Mouse (Mus musculus): Measurements from ENCODE around the gene Pdzd8. TPM values are rescaled to one million over a fixed set of nuclear protein-coding genes. Genes with fewer than 3 reads are reported as not detected.

Pdzd8 gene
- polyA plus RNA-seq, 1 experiment from 2014 or later: 15.0 TPM

- ATAC-seq (ENCODE audit: low FRiP score, low TSS enrichment): no peak
- H3K9me3 ChIP-seq (ENCODE audit: control insufficient read depth, low read length): no peaks in the 10 kb centered on the region
- H3K4me2 ChIP-seq (ENCODE audit: low read length): no peak overlapping the region
- no peaks in the 10 kb centered on the region for H3K27me3 ChIP-seq (ENCODE audit: control insufficient read depth, insufficient read depth, low read length)
- no peak for DNase-seq
- WGBS: 83% methylated on average over 7 of the region's 7 CpGs
- no peak overlapping the region for H3K27ac ChIP-seq (replicated peaks; ENCODE audit: low read depth, low read length)
- H3K4me1 ChIP-seq (ENCODE audit: control insufficient read depth, insufficient read depth, low read length): no peaks in the 10 kb centered on the region
- no peak overlapping the region for H3K9ac ChIP-seq (replicated peaks; ENCODE audit: low read length)
- no peak overlapping the region for H3K4me3 ChIP-seq (replicated peaks; ENCODE audit: low read depth, low read length)
- H3K36me3 ChIP-seq (ENCODE audit: control insufficient read depth, insufficient read depth, low read length): no peaks in the 10 kb centered on the region
Observed at GRCm38 (mm10) chr19:59276354-59276753, 69.2 kb downstream of the Pdzd8 start.

DNA sequence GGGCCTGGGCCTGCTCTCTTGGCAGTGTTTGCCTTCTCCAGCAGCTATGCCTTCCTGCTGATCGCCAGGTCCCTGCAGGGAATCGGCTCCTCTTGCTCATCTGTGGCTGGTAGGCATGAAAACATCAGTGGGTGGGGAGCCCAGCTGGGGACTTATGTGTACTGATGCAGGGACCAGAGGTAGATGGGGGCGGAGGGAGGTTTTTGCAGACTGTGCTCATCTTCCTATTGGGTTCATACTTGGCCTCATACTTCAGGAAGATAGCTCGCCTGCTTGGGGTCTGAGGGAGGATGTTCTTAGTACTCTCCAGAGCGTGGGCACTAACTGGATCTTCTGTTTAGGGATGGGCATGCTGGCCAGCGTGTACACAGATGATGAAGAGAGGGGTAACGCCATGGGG is 72.4 kb downstream of the Pdzd8 start:
- Histone ChIP-seq H3K36me3 (ENCODE audit: control insufficient read depth, insufficient read depth, low read length) (no peaks in the 10 kb centered on the region), H3K27ac (replicated peaks; ENCODE audit: low read depth, low read length) (no peak overlapping the region), H3K4me3 (replicated peaks; ENCODE audit: low read depth, low read length) (no peak overlapping the region), H3K9ac (replicated peaks; ENCODE audit: low read length) (no peak overlapping the region), H3K27me3 (ENCODE audit: control insufficient read depth, insufficient read depth, low read length) (no peaks in the 10 kb centered on the region), H3K9me3 (ENCODE audit: control insufficient read depth, low read length) (no peaks in the 10 kb centered on the region), H3K4me2 (ENCODE audit: low read length) (no peak overlapping the region), H3K4me1 (ENCODE audit: control insufficient read depth, insufficient read depth, low read length) (no peaks in the 10 kb centered on the region)
- 86% methylated on average over 7 of the region's 7 CpGs for WGBS
- DNase-seq (no peak), ATAC-seq (ENCODE audit: low FRiP score, low TSS enrichment) (no peak)

DNA sequence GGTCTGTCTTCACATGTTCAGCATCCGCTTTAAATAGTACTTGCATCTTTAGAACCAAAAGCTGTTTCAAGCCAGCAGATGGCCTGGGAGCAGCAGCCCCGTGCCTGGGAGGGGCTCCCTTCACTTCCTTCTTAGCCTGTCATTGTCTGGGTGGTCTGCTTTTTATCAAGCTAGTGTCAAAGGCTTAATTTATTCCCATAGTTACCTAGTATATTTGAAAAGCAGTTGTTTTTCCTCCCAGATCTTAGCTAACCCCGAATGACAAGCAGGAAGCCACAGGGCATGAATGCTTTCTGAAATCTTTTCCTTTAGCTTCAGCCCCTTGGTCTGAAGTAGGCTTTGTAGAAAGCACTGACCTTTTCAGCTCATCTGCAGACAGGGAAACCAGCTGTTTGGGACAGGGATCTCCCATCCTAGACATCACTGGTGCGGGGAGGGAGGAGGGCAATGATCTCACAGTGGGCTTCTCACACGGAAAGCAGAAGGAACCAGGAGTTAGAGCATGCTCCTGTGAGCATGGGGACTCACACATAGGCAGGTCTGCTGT is 78.1 kb downstream of the Pdzd8 start:
- WGBS: 2% methylated on average over 5 of the region's 5 CpGs
- Histone ChIP-seq H3K27me3 (ENCODE audit: control insufficient read depth, insufficient read depth, low read length) (peaks cover 11% of the 10 kb centered on the region; the same call in 1 of the 2 replicates), H3K36me3 (ENCODE audit: control insufficient read depth, insufficient read depth, low read length) (no peaks in the 10 kb centered on the region), H3K4me2 (ENCODE audit: low read length) (no peak overlapping the region), H3K9ac (replicated peaks; ENCODE audit: low read length) (no peak overlapping the region), H3K9me3 (ENCODE audit: control insufficient read depth, low read length) (no peaks in the 10 kb centered on the region), H3K4me1 (ENCODE audit: control insufficient read depth, insufficient read depth, low read length) (0 out of 2 replicates have a peak, but pooled peaks cover 11% of the 10 kb centered on the region), H3K4me3 (replicated peaks; ENCODE audit: low read depth, low read length) (no peak overlapping the region), H3K27ac (replicated peaks; ENCODE audit: low read depth, low read length) (peak overlapping the region; percentile 8; the same call in 1 of the 2 replicates)
- no peak for ATAC-seq (ENCODE audit: low FRiP score, low TSS enrichment)
- DNase-seq: peak; percentile 67

GRCm38 (mm10) chr19:59265907-59266306 is 79.7 kb downstream of the Pdzd8 start:
- Histone ChIP-seq H3K4me2 (ENCODE audit: low read length) (no peak overlapping the region), H3K27ac (replicated peaks; ENCODE audit: low read depth, low read length) (no peak overlapping the region), H3K27me3 (ENCODE audit: control insufficient read depth, insufficient read depth, low read length) (peaks cover 25% of the 10 kb centered on the region; the same call in 1 of the 2 replicates), H3K4me3 (replicated peaks; ENCODE audit: low read depth, low read length) (no peak overlapping the region), H3K9me3 (ENCODE audit: control insufficient read depth, low read length) (no peaks in the 10 kb centered on the region), H3K4me1 (ENCODE audit: control insufficient read depth, insufficient read depth, low read length) (peaks cover 14% of the 10 kb centered on the region; the same call in 1 of the 2 replicates), H3K9ac (replicated peaks; ENCODE audit: low read length) (no peak overlapping the region), H3K36me3 (ENCODE audit: control insufficient read depth, insufficient read depth, low read length) (no peaks in the 10 kb centered on the region)
- 48% methylated on average over 6 of the region's 6 CpGs for WGBS
- no peak for ATAC-seq (ENCODE audit: low FRiP score, low TSS enrichment)
- DNase-seq: no peak

DNA sequence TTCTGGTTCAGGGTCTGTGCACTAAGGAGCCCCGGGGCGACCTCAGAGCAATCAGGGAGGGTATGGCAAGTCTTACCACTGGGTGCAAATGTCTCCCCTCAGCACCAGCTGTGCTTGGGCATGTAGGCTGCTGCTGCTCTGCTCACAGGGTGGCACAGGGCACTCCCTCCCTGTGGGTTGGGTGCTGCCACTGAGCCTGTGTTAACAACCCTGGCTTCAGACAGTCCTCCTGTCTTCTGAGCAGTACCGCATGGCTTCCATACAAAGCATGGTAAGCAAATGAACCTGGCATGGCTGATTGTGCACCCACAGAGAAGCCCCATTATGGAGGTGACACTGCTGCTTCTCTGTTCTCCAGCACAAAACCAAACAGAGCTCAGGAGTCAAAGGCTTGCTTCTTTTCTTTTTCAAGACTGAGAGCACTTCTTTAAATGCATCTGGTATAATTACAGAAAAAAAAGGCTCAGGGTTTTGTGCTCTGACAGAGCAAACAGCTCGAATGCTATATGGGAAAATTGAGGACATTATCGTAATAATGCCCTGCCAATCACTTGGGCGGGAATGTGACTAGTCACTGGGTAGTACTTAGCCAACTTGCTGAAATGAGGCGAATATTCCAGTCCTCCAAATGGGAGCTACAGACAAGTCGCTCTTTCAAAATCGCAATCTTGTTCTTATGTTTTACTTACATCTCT is 80.6 kb downstream of the Pdzd8 start:
- H3K4me1 ChIP-seq (ENCODE audit: control insufficient read depth, insufficient read depth, low read length): peaks cover 23% of the 10 kb centered on the region; the same call in 1 of the 2 replicates
- ATAC-seq (ENCODE audit: low FRiP score, low TSS enrichment) (no peak), DNase-seq (peak; percentile 23)
- no peak overlapping the region for H3K27ac ChIP-seq (replicated peaks; ENCODE audit: low read depth, low read length)
- H3K4me2 ChIP-seq (ENCODE audit: low read length): no peak overlapping the region
- H3K27me3 ChIP-seq (ENCODE audit: control insufficient read depth, insufficient read depth, low read length): peaks cover 28% of the 10 kb centered on the region; the same call in 1 of the 2 replicates
- no peaks in the 10 kb centered on the region for H3K9me3 ChIP-seq (ENCODE audit: control insufficient read depth, low read length)
- 46% methylated on average over 9 of the region's 9 CpGs for WGBS
- no peak overlapping the region for H3K9ac ChIP-seq (replicated peaks; ENCODE audit: low read length)
- no peak overlapping the region for H3K4me3 ChIP-seq (replicated peaks; ENCODE audit: low read depth, low read length)
- no peaks in the 10 kb centered on the region for H3K36me3 ChIP-seq (ENCODE audit: control insufficient read depth, insufficient read depth, low read length)

DNA sequence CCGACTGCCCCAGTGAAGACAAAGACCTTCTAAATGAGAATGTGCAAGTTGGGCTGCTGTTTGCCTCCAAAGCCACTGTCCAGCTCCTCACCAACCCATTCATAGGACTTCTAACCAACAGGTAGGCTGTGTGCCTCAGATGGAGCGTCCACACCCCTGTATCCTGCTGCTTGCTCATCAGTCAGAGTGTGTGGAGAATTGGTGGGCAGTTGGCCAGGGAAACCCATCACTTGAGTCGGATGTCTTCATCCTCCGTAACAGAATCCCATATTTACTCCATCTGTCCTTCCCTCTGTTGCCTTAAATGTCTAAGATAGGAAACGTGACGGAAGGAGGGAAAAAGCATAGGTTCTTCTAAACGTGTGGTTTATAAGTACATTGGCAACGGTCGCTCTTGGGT is 82.4 kb downstream of the Pdzd8 start:
- DNase-seq (no peak), ATAC-seq (ENCODE audit: low FRiP score, low TSS enrichment) (no peak)
- Histone ChIP-seq H3K9ac (replicated peaks; ENCODE audit: low read length) (no peak overlapping the region), H3K27ac (replicated peaks; ENCODE audit: low read depth, low read length) (no peak overlapping the region), H3K9me3 (ENCODE audit: control insufficient read depth, low read length) (no peaks in the 10 kb centered on the region), H3K4me2 (ENCODE audit: low read length) (no peak overlapping the region), H3K27me3 (ENCODE audit: control insufficient read depth, insufficient read depth, low read length) (peaks cover 28% of the 10 kb centered on the region; the same call in 1 of the 2 replicates), H3K4me1 (ENCODE audit: control insufficient read depth, insufficient read depth, low read length) (peaks cover 23% of the 10 kb centered on the region; the same call in 1 of the 2 replicates), H3K4me3 (replicated peaks; ENCODE audit: low read depth, low read length) (no peak overlapping the region), H3K36me3 (ENCODE audit: control insufficient read depth, insufficient read depth, low read length) (no peaks in the 10 kb centered on the region)
- WGBS: 92% methylated on average over 9 of the region's 9 CpGs

GRCm38 (mm10) chr19:59261604-59262003 is 84.0 kb downstream of the Pdzd8 start:
- Histone ChIP-seq H3K9me3 (ENCODE audit: control insufficient read depth, low read length) (peaks cover 7% of the 10 kb centered on the region), H3K27me3 (ENCODE audit: control insufficient read depth, insufficient read depth, low read length) (peaks cover 28% of the 10 kb centered on the region; the same call in 1 of the 2 replicates), H3K4me1 (ENCODE audit: control insufficient read depth, insufficient read depth, low read length) (peaks cover 12% of the 10 kb centered on the region; the same call in 1 of the 2 replicates), H3K4me3 (replicated peaks; ENCODE audit: low read depth, low read length) (peak overlapping the region; percentile 41), H3K4me2 (ENCODE audit: low read length) (peak overlapping the region; percentile 72), H3K36me3 (ENCODE audit: control insufficient read depth, insufficient read depth, low read length) (no peaks in the 10 kb centered on the region), H3K27ac (replicated peaks; ENCODE audit: low read depth, low read length) (no peak overlapping the region), H3K9ac (replicated peaks; ENCODE audit: low read length) (peak overlapping the region; percentile 53; the same call in 1 of the 2 replicates)
- DNase-seq: no peak
- WGBS: 41% methylated on average over 7 of the region's 7 CpGs
- ATAC-seq (ENCODE audit: low FRiP score, low TSS enrichment): no peak

DNA sequence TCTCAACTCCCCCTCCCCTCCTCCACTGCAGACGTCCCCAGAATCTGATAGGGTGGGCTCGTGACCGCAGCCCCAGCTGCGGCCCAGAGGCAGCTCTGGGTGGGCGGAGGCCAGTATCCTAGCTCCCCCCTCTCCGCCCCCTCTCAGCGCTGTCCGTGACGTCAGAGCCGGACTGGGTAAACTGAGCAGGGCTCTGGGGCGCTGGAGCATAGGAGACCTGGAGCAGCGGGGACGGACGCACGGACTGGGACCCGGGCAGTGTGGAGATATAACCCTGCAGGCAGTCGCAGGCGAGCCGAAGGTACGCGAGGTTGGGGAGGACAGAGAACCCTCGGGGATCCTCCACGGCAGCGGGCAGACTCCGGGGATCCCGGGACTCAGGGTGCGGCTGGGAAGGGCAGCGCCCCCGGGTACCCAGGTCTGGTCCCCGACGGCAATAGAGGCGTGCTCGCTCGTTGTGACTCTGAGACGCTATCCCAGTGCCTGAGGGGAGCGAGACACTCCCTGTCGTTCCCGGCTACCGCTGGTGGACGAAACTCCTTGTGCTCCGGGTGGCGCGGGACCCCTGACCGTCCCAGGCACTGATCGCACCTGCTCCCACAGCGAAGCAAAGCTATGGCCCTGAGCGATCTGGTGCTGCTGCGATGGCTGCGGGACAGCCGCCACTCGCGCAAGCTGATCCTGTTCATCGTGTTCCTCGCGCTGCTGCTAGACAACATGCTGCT is 84.7 kb downstream of the Pdzd8 start, which contains the start of gene Slc18a2:
TSS of gene Slc18a2 (plus strand) at position 179 of the 725 bp plus-strand sequence.
- WGBS: 1% methylated on average over 55 of the region's 55 CpGs
- peak within 1 kb of the TSS; percentile 41 for H3K4me3 ChIP-seq (replicated peaks; ENCODE audit: low read depth, low read length)
- peaks cover 12% of the 10 kb centered on the region; the same call in 1 of the 2 replicates for H3K4me1 ChIP-seq (ENCODE audit: control insufficient read depth, insufficient read depth, low read length)

More for the DNA sequence above, 84.7 kb downstream of the Pdzd8 start, which contains the start of gene Slc18a2:
- H3K4me2 ChIP-seq (ENCODE audit: low read length): peak within 1 kb of the TSS; percentile 72
- ATAC-seq (ENCODE audit: low FRiP score, low TSS enrichment) (peak; percentile 68), DNase-seq (peak; percentile 66)
- H3K27ac ChIP-seq (replicated peaks; ENCODE audit: low read depth, low read length): 0 out of 2 replicates have a peak within 1 kb of the TSS, but pooled peaks have one; percentile 37
- peak within 1 kb of the TSS; percentile 53 for H3K9ac ChIP-seq (replicated peaks; ENCODE audit: low read length)
- H3K9me3 ChIP-seq (ENCODE audit: control insufficient read depth, low read length): peaks cover 7% of the 10 kb centered on the region
- H3K36me3 ChIP-seq (ENCODE audit: control insufficient read depth, insufficient read depth, low read length): no peaks in the 10 kb centered on the region
- H3K27me3 ChIP-seq (ENCODE audit: control insufficient read depth, insufficient read depth, low read length): peaks cover 28% of the 10 kb centered on the region; the same call in 1 of the 2 replicates
